Mouse (Mus musculus) lung, adult 18-20 months (tissue): ENCODE results near the gene Cxcr6.

Experiments used
- DNase-seq, 2 experiments: peaks; one replicate each; pipeline ENCODE4 v3.0.0; 2022; ENCODE audit warnings: mixed read lengths in 2 of 2

Gene Cxcr6

DNA sequence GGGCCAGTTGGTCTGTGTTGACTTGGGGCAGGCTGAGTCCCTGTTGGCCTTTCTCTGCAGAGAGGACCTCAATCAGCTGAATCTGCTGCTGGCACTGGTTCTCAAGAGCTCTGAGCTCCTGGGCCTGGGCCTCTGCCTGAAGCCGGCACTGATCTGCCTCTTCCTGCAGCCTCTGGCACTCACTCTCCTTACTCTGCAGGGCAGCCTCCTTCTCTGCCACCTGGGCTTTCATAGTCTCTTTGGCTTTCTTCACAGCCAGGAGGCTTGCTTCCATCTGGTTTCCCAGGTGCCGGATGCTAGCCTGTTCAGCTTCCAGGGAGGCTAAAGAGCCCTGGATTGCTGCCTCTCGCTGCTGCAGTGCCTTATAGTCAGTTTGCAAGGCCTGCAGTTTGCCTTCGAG lies 22.6 kb downstream of the Cxcr6 start:
- DNase-seq: no peak

DNA sequence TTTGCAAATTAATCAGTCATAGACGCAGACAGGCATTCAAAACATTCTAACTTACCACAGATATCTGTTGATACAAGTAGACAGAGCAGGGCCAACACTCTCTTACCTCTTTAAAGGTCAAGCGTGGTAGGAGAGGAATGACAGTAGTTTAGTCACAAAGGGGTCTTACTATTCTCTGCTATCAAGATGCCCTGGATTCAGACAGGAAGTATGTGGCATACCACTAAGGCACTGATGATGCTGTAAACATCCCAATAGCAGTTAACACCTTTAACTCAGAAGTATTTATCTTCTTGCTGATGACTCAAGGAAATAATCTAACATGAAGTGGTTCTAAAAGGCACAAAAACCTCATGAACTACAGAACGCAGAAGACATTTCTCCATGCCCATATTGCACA lies 29.6 kb downstream of the Cxcr6 start:
- DNase-seq: no peak

GRCm38 (mm10) chr9:123840243-123840642 lies 34.0 kb downstream of the Cxcr6 start:
- DNase-seq: peak; percentile 39 to 46

GRCm38 (mm10) chr9:123844468-123844867 lies 38.2 kb downstream of the Cxcr6 start:
- DNase-seq: no peak

DNA sequence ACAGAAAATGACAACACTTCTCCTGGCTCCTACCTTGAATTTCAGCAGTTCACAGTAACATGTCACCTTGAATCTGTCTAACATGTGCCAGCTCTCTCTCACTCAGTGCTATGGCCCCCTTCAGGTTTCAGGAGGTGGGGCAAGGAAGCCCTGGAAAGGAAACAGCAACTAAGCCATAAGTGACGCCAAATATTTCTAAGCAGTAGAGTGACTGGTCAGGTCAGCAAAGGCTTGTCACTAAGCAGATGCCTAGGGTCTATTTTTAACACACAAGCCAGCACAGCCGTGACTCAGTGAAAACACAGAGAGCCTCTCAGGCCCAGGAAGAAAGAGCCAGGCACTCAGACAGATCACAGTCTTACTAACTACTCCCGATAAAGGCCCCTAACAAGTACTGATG lies 38.8 kb downstream of the Cxcr6 start:
- DNase-seq: peak in 1 of 2 experiments; percentile 38

- no peak for DNase-seq
Measured at GRCm38 (mm10) chr9:123846490-123846889, 40.2 kb downstream of the Cxcr6 start.

DNA sequence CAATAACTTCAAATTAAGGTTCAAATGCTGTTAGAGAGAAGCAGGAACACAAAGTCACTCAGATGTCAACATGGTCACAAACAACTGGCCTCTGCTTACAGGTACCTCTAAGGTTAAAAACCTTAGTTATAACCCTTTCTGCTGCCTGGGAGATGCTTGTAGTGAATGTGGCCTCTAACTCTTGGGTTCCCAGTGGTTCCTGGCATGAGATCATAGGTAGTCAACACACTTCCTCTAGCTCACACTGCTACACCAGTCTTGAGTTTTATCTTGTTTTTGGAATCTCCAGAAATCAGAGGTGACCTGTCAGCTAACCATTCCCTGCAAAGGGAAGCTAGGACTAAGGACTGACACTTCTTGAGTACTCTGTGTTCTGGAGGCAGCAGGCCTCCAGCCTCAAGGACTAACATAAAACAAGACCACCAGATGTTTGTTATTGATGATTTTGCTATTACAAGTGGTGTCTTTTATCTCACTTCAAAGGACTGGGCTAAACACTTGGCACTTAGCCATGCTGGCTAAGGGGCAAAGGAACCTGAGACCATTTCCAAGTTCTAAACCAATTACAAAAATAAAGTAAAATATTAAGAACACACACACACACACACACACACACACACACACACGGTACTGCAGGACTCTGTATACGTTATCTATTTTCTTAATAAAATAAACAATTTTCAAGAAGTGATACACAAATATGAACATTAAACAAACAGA lies 43.9 kb downstream of the Cxcr6 start:
- no peak for DNase-seq

DNA sequence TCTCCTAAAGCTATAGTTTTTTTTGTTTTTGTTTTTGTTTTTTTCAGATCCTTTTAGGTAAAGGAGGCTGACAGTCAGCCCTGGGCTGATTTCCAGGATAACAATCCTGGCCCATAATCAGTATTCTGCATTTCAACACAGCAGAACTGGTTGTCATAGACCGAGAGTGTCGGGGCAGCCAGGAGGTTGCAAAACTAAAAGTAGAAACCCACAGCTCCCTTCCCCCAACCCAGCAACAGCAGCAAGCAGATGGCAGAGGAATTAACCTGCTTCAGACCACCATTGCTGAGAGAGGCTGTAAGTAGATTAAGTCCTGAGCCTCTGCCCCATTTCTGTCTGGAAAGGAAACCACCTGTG lies 44.4 kb downstream of the Cxcr6 start:
- peak; percentile 56 to 70 for DNase-seq

GRCm38 (mm10) chr9:123851062-123851712 lies 44.9 kb downstream of the Cxcr6 start:
- DNase-seq: peak; percentile 71 to 79

- peak; percentile 98 to 99 for DNase-seq
Measured at GRCm38 (mm10) chr9:123851713-123852448, 45.6 kb downstream of the Cxcr6 start, which contains the start of gene Fyco1. Gene Fyco1 (minus strand): TSS chr9:123851899.

- no peak for DNase-seq
Measured at GRCm38 (mm10) chr9:123852449-123853390, 46.4 kb downstream of the Cxcr6 start.

DNA sequence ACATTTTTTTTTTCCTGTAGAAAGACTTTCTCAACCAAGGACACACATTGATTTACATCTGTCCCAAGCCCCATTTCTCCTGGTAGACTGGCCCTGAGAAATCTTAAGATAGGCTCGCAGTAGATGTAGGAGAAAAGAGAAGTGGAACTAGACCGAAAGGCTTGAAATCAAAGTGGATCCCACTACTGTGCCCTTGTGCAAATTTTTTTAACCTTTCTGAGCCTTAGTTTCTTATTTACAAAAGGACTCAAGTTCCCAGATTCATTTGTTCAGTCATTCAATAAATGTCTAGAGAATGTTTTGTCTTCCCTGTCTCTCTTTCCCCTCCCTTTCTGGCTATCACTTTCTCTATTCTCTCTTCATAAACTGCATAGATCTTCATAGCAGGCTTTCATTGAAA lies 50.6 kb downstream of the Cxcr6 start:
- no peak for DNase-seq
